Mouse (Mus musculus) erythroblast, embryonic 14.5 days (primary cell): ENCODE data around the gene Gm20661.

Experiments
- GATA1 ChIP-seq: IDR thresholded peaks from 2 replicates; pipeline ENCODE4 v1.6.1; 2012; ENCODE audit warnings: low read length, inconsistent platforms, mixed read lengths
- TAL1 ChIP-seq: IDR thresholded peaks from 3 replicates; pipeline ENCODE4 v1.6.1; 2012; ENCODE audit warnings: low read length, inconsistent platforms, mixed read lengths

GRCm38 (mm10) chr9:107981684-107982605 is 913 bp upstream of the Gm20661 start:
- TF ChIP-seq GATA1 (no peak), TAL1 (no peak)
